Mouse (Mus musculus): Measurements from ENCODE around the gene Smtnl2. TPM values are rescaled to one million over a fixed set of nuclear protein-coding genes. Genes with fewer than 3 reads are reported as not detected.

The Smtnl2 gene
- polyA plus RNA-seq (2015; fragmentation: Nextera tagmentation; extraction: Ambion mirVana): 3.5 and 4.0 TPM in 2 replicates

DNA sequence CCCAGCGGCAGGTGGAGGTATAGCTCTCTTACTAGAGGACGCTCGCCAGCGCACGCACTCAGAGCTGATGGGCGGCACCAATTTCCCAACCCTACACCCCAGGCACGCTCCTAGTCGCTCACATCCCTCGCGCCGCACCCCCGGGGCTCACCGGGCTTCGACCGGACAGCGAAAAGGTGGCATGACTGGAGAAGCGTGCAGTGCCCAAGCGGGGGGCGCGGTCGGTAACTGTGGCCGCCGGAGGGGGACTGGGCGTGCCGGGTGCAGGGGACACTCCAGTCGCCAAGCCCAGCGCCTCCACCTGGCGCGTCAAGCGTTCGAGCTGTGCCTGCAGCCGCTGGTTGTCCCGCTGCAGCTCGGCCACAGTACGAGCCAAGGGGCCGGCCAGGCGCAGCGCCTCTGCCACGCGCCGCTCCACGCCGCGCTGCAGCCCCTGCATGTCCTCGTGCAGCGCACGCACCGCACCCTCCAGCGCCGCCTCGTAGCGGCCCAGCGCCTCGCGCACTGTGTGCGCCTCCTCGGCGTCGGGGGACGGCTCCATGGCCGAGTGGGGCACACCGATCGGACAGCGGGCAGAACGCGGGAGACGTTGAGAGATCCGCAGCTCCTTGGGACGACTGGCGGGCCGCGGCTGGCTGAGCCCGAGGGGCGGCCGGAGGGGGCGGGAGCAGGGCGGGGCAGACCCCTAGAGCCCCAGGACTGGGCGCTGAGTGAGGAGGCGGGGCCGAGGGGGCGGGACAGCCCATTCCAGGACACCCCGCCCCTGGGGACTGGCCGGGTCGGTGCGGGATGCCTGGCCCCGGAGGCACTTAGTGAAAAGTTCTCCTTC lies at the start of gene Smtnl2:
Gene Smtnl2, minus strand, starts transcription at position 621 of the 829 bp plus-strand sequence.
- peaks cover 18% of the 10 kb centered on the region for H3K4me1 ChIP-seq (ENCODE audit: insufficient read depth)
- WGBS (ENCODE audit: insufficient replicate concordance): 2% methylated on average over 80 of the region's 86 CpGs
- DNase-seq: peak; percentile 88
- peak; percentile 89 for ATAC-seq
- peaks cover 12% of the 10 kb centered on the region; the same call in 1 of the 2 replicates for H3K27me3 ChIP-seq (ENCODE audit: insufficient read depth, low read length)
- no peak; the same call in 1 of the 2 replicates for TF ChIP-seq CTCF (IDR thresholded peaks at IDR 0.05; ENCODE audit: low read depth)
- no peak for TF ChIP-seq EP300 (IDR thresholded peaks at IDR 0.05; ENCODE audit: low read depth)
- H3K27ac ChIP-seq (ENCODE audit: low read depth): no peak within 1 kb of the TSS
- H3K4me3 ChIP-seq (ENCODE audit: low read depth, low read length): peak within 1 kb of the TSS; percentile 51
- H3K9ac ChIP-seq (replicated peaks): peak within 1 kb of the TSS; percentile 54
- H3K9me3 ChIP-seq (ENCODE audit: low read length): no peaks in the 10 kb centered on the region
- peak within 1 kb of the TSS; percentile 94 for H3K4me2 ChIP-seq (ENCODE audit: low read depth, low read length)
- H3K36me3 ChIP-seq (replicated peaks; ENCODE audit: insufficient read depth, low read length): no peaks in the 10 kb centered on the region

- Histone ChIP-seq H3K4me1 (ENCODE audit: insufficient read depth) (peaks cover 32% of the 10 kb centered on the region), H3K9ac (replicated peaks) (peak overlapping the region; percentile 38; the same call in 1 of the 2 replicates), H3K4me2 (ENCODE audit: low read depth, low read length) (peak overlapping the region; percentile 58), H3K36me3 (replicated peaks; ENCODE audit: insufficient read depth, low read length) (peaks cover 7% of the 10 kb centered on the region; the same call in 1 of the 2 replicates), H3K4me3 (ENCODE audit: low read depth, low read length) (peak overlapping the region; percentile 30), H3K27me3 (ENCODE audit: insufficient read depth, low read length) (no peaks in the 10 kb centered on the region), H3K9me3 (ENCODE audit: low read length) (no peaks in the 10 kb centered on the region), H3K27ac (ENCODE audit: low read depth) (peak overlapping the region; percentile 78)
- DNase-seq (no peak), ATAC-seq (peak; percentile 40)
- TF ChIP-seq EP300 (IDR thresholded peaks at IDR 0.05; ENCODE audit: low read depth) (no peak), CTCF (IDR thresholded peaks at IDR 0.05; ENCODE audit: low read depth) (no peak)
- WGBS (ENCODE audit: insufficient replicate concordance): 33% methylated on average over 3 of the region's 3 CpGs
Measured at GRCm38 (mm10) chr11:72458502-72458901, 47.0 kb upstream of the Smtnl2 start.

DNA sequence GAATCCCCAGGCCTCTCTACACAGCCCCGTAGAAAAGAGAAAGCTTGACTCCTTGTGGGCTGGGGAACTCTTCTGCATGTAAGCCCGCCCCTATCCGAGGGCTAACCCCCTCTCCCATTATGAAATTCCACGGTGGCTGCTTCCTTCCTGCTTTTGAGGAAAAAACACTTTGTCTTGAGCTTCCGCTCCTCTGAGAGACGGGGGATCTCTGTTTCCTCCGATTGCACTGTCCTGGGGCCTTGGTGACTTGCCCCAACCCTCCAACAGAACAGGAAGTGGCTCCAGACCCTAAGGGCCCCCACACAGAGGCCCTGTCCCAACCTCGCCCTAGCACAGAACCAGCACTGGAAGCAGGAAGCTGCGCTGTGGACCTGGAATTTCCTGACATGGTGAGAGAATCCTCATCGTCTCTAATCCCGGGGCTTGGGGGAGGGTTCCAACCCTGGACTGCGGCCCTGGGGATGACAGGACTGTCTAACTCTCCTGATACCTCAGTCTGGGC lies 46.5 kb upstream of the Smtnl2 start:
- peaks cover 32% of the 10 kb centered on the region for H3K4me1 ChIP-seq (ENCODE audit: insufficient read depth)
- 41% methylated on average over 12 of the region's 12 CpGs for whole genome bisulfite sequencing (ENCODE audit: insufficient replicate concordance)
- TF ChIP-seq CTCF (IDR thresholded peaks at IDR 0.05; ENCODE audit: low read depth): no peak
- peak; percentile 48; the same call in 1 of the 2 replicates for TF ChIP-seq EP300 (IDR thresholded peaks at IDR 0.05; ENCODE audit: low read depth)
- peak overlapping the region; percentile 38; the same call in 1 of the 2 replicates for H3K9ac ChIP-seq (replicated peaks)
- ATAC-seq (peak; percentile 77), DNase-seq (peak; percentile 52)
- 0 out of 2 replicates have a peak, but pooled peaks cover 4% of the 10 kb centered on the region for H3K36me3 ChIP-seq (replicated peaks; ENCODE audit: insufficient read depth, low read length)
- peak overlapping the region; percentile 78 for H3K27ac ChIP-seq (ENCODE audit: low read depth)
- no peaks in the 10 kb centered on the region for H3K27me3 ChIP-seq (ENCODE audit: insufficient read depth, low read length)
- no peaks in the 10 kb centered on the region for H3K9me3 ChIP-seq (ENCODE audit: low read length)
- H3K4me3 ChIP-seq (ENCODE audit: low read depth, low read length): peak overlapping the region; percentile 30
- peak overlapping the region; percentile 58 for H3K4me2 ChIP-seq (ENCODE audit: low read depth, low read length)

DNA sequence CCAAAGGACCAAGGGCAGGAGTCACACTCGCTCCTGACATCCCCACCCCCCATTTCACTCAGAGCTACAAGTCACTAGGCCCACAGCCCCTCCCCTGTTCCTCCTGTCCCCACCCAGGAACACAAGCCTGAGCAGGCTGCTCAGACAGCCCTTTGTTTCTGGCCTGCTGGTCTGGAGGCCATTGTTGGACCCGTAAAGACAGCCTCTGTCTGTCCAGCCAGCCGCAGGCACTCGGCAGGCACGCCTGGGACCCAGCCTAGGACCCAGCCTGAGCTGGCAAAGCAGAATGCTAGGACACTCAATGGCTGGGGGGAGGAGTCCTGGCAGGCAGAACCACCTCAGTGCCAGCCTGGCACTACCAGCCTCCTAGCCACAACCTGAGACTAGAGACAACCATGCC lies 44.2 kb upstream of the Smtnl2 start:
- TF ChIP-seq CTCF (IDR thresholded peaks at IDR 0.05; ENCODE audit: low read depth) (no peak), EP300 (IDR thresholded peaks at IDR 0.05; ENCODE audit: low read depth) (no peak)
- Histone ChIP-seq H3K9me3 (ENCODE audit: low read length) (no peaks in the 10 kb centered on the region), H3K27ac (ENCODE audit: low read depth) (no peak overlapping the region), H3K27me3 (ENCODE audit: insufficient read depth, low read length) (no peaks in the 10 kb centered on the region), H3K4me3 (ENCODE audit: low read depth, low read length) (no peak overlapping the region), H3K4me1 (ENCODE audit: insufficient read depth) (peaks cover 18% of the 10 kb centered on the region), H3K4me2 (ENCODE audit: low read depth, low read length) (no peak overlapping the region), H3K9ac (replicated peaks) (no peak overlapping the region), H3K36me3 (replicated peaks; ENCODE audit: insufficient read depth, low read length) (peaks cover 22% of the 10 kb centered on the region)
- DNase-seq (no peak), ATAC-seq (no peak)
- WGBS (ENCODE audit: insufficient replicate concordance): 89% methylated on average over 5 of the region's 5 CpGs

DNA sequence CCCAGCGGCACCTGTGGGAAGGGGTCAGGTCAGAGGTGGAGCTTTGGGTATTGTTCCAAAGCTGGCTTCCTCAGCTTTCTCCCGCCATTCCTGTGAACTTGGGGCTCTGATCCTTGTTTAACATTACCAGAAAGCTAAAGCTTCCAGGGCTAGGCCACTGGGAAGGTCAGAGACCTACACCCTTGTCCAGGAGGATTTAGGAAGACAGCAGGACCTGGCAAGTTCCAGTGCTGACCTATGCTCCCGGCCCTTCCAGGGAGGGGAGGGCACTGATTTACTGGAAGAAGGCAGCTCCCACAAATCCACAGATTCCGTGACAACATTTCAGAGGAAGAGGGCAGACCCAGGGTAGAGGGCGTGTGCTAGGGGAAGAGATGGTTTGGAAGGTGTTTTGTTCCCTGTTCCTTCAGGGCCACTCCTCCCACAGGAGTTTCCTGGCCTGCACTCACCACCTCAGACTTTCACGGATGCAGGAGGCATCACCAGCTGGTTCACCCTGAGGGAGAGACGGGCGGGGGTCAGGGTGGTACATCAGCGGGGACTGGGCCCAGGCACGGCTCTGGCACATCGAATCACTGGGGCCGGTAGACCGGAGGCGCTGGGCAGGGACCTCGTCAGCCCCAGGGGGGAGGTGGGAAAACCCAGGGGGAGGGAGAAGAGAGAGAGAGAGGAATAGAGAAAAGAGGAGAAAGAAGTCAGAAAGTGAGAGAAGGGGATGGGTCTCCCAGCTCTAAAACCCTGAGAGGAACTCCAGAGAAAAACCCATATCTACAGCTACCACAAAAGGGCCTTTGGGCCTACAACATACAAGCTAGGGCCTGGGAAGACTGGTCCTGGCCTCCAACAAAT lies 41.8 kb upstream of the Smtnl2 start:
- H3K36me3 ChIP-seq (replicated peaks; ENCODE audit: insufficient read depth, low read length): peaks cover 45% of the 10 kb centered on the region
- no peaks in the 10 kb centered on the region for H3K9me3 ChIP-seq (ENCODE audit: low read length)
- DNase-seq (no peak), ATAC-seq (no peak)
- TF ChIP-seq CTCF (IDR thresholded peaks at IDR 0.05; ENCODE audit: low read depth) (no peak), EP300 (IDR thresholded peaks at IDR 0.05; ENCODE audit: low read depth) (no peak)
- no peaks in the 10 kb centered on the region for H3K27me3 ChIP-seq (ENCODE audit: insufficient read depth, low read length)
- no peak overlapping the region for H3K9ac ChIP-seq (replicated peaks)
- H3K4me2 ChIP-seq (ENCODE audit: low read depth, low read length): no peak overlapping the region
- WGBS (ENCODE audit: insufficient replicate concordance): 68% methylated on average over 15 of the region's 15 CpGs
- peaks cover 3% of the 10 kb centered on the region; the same call in 1 of the 2 replicates for H3K4me1 ChIP-seq (ENCODE audit: insufficient read depth)
- no peak overlapping the region for H3K27ac ChIP-seq (ENCODE audit: low read depth)
- no peak overlapping the region for H3K4me3 ChIP-seq (ENCODE audit: low read depth, low read length)
